Mouse (Mus musculus) midbrain, embryonic 11.5 days (tissue): Measurements from ENCODE around the gene Aebp2. TPM values are rescaled to one million over a fixed set of nuclear protein-coding genes. Genes with fewer than 3 reads are reported as not detected.
"Not testable (repeated sequence)": the region's sequence is repeated elsewhere in the genome, so short reads cannot be mapped to it uniquely, and the experiment has no call there.

Source experiments
- ATAC-seq: fragments of 200-750 bp; cut with Nextera tagmentation; 2 replicates; pipeline ENCODE4 v1.8.0; 2017; ENCODE audit warnings: moderate TSS enrichment, moderate library complexity; ENCODE audit not compliant: low FRiP score
- DNase-seq: peaks from one replicate; pipeline ENCODE4 v3.0.0; 2015; ENCODE audit warnings: low spot score; ENCODE audit errors: missing footprints
- H3K27ac ChIP-seq: fragments of 300-500 bp; sonication (generic); 2 replicates; pipeline ENCODE4 v1.5.1; 2014; ENCODE audit warnings: low read depth, low read length
- H3K27me3 ChIP-seq: fragments of 300-500 bp; sonication (generic); 2 replicates; pipeline ENCODE4 v1.6.1; 2014; ENCODE audit warnings: mild to moderate bottlenecking, low read length, moderate library complexity, mixed read lengths; ENCODE audit not compliant: control insufficient read depth, insufficient read depth
- H3K36me3 ChIP-seq: fragments of 300-500 bp; sonication (generic); 2 replicates; pipeline ENCODE4 v1.6.1; 2014; ENCODE audit warnings: mild to moderate bottlenecking, low read length, moderate library complexity, mixed read lengths; ENCODE audit not compliant: control insufficient read depth, insufficient read depth
- H3K4me1 ChIP-seq: fragments of 300-500 bp; sonication (generic); 2 replicates; pipeline ENCODE4 v1.6.1; 2014; ENCODE audit warnings: low read length; ENCODE audit not compliant: control insufficient read depth, insufficient read depth
- H3K4me2 ChIP-seq: fragments of 300-500 bp; sonication (generic); 2 replicates; pipeline ENCODE4 v1.6.1; 2014; ENCODE audit warnings: mild to moderate bottlenecking, moderate library complexity
- H3K4me3 ChIP-seq: fragments of 300-500 bp; sonication (generic); 2 replicates; pipeline ENCODE4 v1.5.1; 2014; ENCODE audit warnings: low read depth, low read length
- H3K9ac ChIP-seq: fragments of 300-500 bp; sonication (generic); 2 replicates; pipeline ENCODE4 v1.6.1; 2014; ENCODE audit warnings: low read length
- H3K9me3 ChIP-seq: fragments of 300-500 bp; sonication (generic); 2 replicates; pipeline ENCODE4 v1.6.1; 2016; ENCODE audit warnings: low read length; ENCODE audit not compliant: control insufficient read depth
- whole genome bisulfite sequencing: fragments of 180-500 bp; shearing (Covaris S2); extraction: QIAGEN DNeasy Blood & Tissue Kit; methylation state at CpG from one replicate; pipeline ENCODE4 v1.1.7; 2014; 5-methylcytosine and 5-hydroxymethylcytosine counted together
- polyA plus RNA-seq: library from polyadenylated mRNA; unstranded; fragments of >200 nt; fragmentation: Nextera tagmentation; extraction: Ambion mirVana; gene quantifications from 2 replicates; pipeline ENCODE4 v1.2.1, GENCODE M21; 2014

Aebp2 gene
- 22.3 and 23.1 TPM in 2 replicates for polyA plus RNA-seq

DNA sequence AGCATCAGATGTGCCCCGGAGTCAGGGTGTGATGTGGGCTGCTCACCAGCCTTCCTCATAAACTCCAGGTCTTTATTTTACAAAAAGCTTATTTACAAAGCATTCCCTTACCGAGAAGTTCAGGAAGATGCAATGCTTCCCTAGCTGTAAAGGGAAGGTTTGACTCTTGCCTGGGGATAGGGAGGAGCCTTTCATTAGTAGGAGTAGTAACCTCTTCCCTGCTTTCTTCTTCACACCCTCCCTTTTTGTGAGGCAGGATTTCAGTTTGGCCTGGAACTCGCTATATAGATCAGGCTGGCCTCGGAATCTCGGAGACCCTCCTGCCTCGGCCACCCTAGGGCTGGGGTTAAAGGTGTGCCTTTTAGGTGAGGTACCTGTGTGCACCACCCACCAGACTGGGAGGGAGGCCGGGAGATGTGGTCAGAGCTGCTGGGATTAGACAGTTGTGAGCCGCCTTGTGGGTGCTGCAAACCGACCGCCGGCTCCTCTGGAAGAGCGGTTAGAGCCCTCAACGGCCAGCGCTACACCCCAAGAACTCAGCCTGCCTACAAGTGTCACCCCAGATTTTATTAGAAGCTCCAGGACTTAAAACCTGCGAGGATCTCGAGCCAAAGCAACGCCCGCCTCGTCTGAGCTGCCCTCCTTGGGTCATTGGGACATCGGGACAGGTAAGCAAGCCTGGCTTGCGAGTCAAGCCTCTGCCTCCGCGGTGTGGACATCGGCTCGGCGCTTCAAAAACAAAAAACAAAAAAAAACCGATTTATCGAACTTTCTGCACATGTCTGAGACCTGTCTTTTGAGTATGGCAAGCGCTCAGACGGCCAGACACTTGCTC lies at the start of gene Aebp2:
Aebp2 (plus strand) TSS at position 273 of the 835 bp plus-strand sequence.
- no peak for DNase-seq
- H3K4me3 ChIP-seq = peak within 1 kb of the TSS; percentile 100
- H3K9me3 ChIP-seq = no peaks in the 10 kb centered on the region
- ATAC-seq = peak; percentile 0
- no peaks in the 10 kb centered on the region; the same call in 1 of the 2 replicates for H3K27me3 ChIP-seq
- H3K4me1 ChIP-seq = peaks cover 20% of the 10 kb centered on the region
- peak within 1 kb of the TSS; percentile 98 for H3K9ac ChIP-seq
- H3K36me3 ChIP-seq = no peaks in the 10 kb centered on the region
- 45% methylated on average over 30 of the region's 30 CpGs for WGBS
- peak within 1 kb of the TSS; percentile 86 for H3K27ac ChIP-seq
- peak within 1 kb of the TSS; percentile 62 for H3K4me2 ChIP-seq

DNA sequence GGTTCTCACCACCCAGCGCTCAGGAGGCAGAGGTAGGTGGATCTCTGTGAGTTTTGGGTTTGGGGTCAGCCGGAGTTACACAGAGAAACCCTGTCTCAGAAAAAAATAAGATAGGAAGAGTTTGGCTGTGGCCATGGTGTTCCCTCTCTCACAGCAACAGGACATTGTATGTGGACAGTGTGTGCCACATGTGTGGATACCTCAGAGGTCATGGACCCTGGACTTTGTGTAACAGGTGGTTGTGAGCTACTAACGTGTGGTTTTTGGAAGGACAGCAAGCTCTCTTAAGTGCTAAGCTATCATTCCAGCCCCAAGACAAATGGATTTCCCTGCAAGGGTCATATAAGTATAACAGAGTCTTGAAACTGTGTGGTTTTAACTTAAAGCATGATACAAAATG lies 47.5 kb upstream of the Aebp2 start:
- Histone ChIP-seq H3K9me3 (no peaks in the 10 kb centered on the region), H3K36me3 (peaks cover 14% of the 10 kb centered on the region; the same call in 1 of the 2 replicates), H3K4me1 (no peaks in the 10 kb centered on the region), H3K27me3 (no peaks in the 10 kb centered on the region), H3K27ac (no peak overlapping the region), H3K4me2 (no peak overlapping the region), H3K9ac (no peak overlapping the region), H3K4me3 (no peak overlapping the region)
- DNase-seq (no peak), ATAC-seq (no peak)
- 93% methylated on average over 3 of the region's 3 CpGs for WGBS

DNA sequence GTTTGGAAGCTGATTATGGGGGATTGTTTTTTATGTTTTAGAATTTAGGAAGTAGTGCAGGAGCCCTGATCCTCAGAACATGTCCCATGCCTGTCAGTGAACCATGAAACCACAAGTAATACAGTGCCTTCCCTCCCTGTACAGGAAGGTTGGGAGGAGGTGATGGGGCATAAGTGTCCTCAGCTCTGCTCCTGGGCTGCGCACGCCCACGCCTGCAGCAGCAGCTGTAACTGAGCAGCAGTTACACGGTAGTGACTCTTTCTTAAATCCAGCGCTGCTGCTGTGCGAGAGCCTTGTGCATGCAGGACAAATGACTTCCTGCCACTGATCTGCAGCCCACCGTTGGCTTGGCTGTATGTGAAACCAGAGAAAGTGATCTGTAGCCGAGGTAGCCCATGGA lies 46.3 kb upstream of the Aebp2 start:
- H3K36me3 ChIP-seq = peaks cover 14% of the 10 kb centered on the region; the same call in 1 of the 2 replicates
- H3K27ac ChIP-seq = no peak overlapping the region
- no peak overlapping the region for H3K4me3 ChIP-seq
- H3K9me3 ChIP-seq = no peaks in the 10 kb centered on the region
- H3K27me3 ChIP-seq = no peaks in the 10 kb centered on the region
- ATAC-seq (no peak), DNase-seq (no peak)
- H3K4me1 ChIP-seq = no peaks in the 10 kb centered on the region
- no peak overlapping the region for H3K4me2 ChIP-seq
- WGBS = 92% methylated on average over 8 of the region's 8 CpGs
- no peak overlapping the region for H3K9ac ChIP-seq

DNA sequence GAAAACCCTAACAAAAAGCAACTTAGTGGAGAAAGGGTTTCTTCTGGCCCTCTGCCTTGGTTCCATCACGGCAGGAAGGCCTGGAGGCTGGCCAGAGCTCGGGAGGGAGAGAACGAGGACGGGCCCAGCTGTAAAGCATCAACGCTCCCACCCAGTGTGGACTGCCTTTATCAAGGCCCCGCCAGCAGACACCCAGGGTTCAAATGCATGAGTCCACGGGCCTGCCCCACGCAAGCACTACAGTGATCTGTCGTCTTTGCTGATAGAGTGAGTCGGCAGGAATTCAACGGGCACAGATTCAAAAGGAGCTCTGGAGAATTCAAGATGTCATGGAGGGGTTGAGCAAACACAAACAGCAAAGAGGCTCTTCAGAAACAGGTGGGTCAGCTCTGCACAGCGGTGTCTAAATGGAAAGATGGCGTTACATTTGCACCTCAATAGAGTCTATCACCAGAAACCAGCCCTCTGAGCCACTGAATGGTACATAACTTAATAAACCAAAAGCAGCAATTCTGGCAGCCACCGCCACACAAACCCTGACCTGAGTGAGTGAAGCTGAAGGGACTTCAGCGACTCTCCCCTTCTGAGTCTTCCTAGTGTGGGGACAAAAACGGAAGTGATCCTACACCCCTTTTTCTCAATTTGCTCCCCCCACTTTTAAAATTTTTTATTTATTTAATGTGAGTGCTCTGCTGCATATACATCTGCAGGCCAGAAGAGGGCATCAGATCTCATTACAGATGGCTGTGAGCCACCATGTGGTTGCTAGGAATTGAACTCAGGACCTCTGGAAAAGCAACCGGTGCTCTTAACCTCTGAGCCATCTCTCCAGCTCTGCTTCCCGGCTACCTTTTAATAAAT lies 45.3 kb upstream of the Aebp2 start:
- WGBS = 81% methylated on average over 18 of the region's 18 CpGs
- 0 out of 2 replicates have a peak, but pooled peaks have one; percentile 40 for ATAC-seq
- Histone ChIP-seq H3K9ac (no peak overlapping the region), H3K27me3 (no peaks in the 10 kb centered on the region), H3K4me1 (no peaks in the 10 kb centered on the region), H3K4me2 (no peak overlapping the region), H3K4me3 (no peak overlapping the region), H3K36me3 (peaks cover 14% of the 10 kb centered on the region; the same call in 1 of the 2 replicates), H3K27ac (no peak overlapping the region), H3K9me3 (no peaks in the 10 kb centered on the region)
- DNase-seq = no peak

DNA sequence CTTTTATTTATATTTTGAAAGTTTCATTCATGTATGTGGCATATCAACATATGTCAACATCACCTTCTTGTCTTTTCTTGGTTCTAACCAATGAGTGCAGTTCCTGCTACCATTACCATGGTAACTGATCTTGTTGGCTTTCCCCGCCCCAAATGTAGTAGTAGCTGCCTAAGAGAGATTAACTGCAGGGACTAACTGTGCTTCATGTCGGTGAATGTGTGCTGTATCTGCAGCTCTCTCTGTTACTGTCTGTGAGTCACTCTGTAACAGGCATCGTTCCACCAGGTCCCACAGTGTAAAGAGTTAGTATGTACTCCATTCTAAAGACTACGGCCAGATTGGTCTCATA lies 44.7 kb upstream of the Aebp2 start:
- Histone ChIP-seq H3K9me3 (no peaks in the 10 kb centered on the region), H3K4me1 (no peaks in the 10 kb centered on the region), H3K4me3 (no peak overlapping the region), H3K4me2 (no peak overlapping the region), H3K27ac (no peak overlapping the region), H3K36me3 (peaks cover 14% of the 10 kb centered on the region; the same call in 1 of the 2 replicates), H3K9ac (no peak overlapping the region), H3K27me3 (no peaks in the 10 kb centered on the region)
- no peak for DNase-seq
- 89% methylated on average over 4 of the region's 4 CpGs for WGBS
- no peak for ATAC-seq

DNA sequence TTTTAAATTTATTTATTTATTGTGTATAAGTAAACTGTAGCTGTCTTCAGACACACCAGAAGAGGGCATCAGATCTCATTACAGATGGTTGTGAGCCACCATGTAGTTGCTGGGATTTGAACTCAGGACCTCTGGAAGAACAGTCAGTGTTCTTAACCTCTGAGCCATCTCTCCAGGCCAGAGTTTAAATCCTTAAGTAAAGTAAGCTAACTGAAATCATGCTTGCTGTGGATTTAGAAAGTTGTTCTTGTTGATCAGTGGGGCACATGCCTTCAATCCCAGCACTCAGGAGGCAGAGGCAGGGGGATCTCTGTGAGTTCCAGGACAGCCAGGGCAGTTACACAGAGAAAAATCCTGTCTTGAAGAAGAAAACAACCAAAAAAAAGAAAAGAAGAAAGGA lies 43.5 kb upstream of the Aebp2 start:
- not testable (repeated sequence) for ATAC-seq, DNase-seq, H3K27ac ChIP-seq, H3K9me3 ChIP-seq, H3K27me3 ChIP-seq, H3K4me3 ChIP-seq, H3K4me1 ChIP-seq, H3K4me2 ChIP-seq, H3K36me3 ChIP-seq, H3K9ac ChIP-seq

DNA sequence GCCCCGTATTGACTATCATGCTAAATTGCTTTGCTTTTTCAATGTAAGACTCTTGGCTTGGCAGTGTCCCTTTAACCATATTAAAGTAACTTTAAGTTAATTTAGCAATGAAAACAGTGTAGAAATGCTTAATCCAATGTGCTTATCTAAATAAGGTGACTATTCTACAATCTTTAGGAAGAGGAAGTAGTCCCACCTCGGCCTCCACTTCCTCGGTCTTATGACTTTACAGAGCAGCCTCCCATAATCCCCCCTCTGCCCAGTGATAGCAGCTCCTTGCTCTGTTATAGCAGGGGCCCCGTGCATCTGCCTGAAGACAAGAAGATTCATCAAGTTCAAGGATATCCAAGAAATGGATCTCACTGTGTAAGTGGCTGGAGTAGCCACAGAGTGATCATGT lies 42.3 kb upstream of the Aebp2 start:
- Histone ChIP-seq H3K4me2 (no peak overlapping the region), H3K36me3 (peaks cover 6% of the 10 kb centered on the region; the same call in 1 of the 2 replicates), H3K27me3 (no peaks in the 10 kb centered on the region), H3K4me3 (no peak overlapping the region), H3K9ac (no peak overlapping the region), H3K9me3 (no peaks in the 10 kb centered on the region), H3K27ac (no peak overlapping the region), H3K4me1 (no peaks in the 10 kb centered on the region)
- no peak for ATAC-seq
- WGBS = 89% methylated on average over 4 of the region's 4 CpGs
- DNase-seq = no peak

DNA sequence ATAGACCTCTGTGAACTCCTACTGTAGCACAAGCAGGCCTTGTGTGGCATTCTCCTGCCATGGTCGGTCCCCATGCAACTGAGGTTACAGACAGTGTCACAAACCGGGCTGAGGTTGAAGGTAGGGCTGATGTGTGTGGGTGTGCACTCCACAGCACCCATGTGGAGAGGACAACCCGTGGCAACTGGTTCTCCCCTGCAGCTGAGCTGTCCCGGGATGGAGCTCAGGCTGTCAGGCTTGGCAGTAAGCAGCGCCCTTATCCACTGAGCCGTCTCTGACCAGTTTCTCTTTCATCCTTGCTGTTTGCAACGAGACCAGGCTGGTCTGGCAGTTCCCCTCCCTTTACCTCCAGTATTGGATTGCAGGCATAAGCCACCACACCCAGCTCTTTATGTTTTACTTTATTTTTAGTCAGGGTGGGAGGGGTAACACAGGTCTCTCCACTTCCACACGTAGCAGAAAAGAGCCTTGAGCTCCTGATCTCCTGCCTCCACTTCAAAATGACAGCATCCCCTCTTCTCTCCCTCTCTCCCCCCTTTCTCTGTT lies 35.7 kb upstream of the Aebp2 start:
- Histone ChIP-seq H3K27ac (no peak overlapping the region), H3K4me3 (no peak overlapping the region), H3K4me2 (no peak overlapping the region), H3K9me3 (no peaks in the 10 kb centered on the region), H3K27me3 (no peaks in the 10 kb centered on the region), H3K4me1 (no peaks in the 10 kb centered on the region), H3K36me3 (peaks cover 23% of the 10 kb centered on the region), H3K9ac (no peak overlapping the region)
- peak; percentile 53; the same call in 1 of the 2 replicates for ATAC-seq
- WGBS = 84% methylated on average over 8 of the region's 8 CpGs
- no peak for DNase-seq

DNA sequence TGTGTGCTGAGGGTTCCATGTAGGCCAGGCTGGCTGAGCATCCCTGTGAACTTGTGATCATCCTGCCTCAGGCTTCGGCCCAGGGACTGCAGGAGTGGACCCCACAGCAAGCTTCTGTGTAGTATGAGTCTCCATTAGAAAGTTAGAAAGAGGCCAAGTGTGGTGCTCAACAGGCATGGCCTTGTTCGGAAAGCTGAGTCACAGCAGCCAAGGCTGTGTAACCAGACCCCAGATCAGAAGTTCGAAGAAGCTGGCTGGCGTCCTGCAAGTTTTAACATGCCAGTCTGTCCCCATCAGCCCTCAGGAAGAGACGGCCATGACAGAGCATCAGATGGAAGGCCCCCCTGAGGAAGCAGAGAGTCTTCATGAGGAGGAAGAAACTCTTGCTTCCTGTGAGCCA lies 31.1 kb upstream of the Aebp2 start:
- no peaks in the 10 kb centered on the region for H3K9me3 ChIP-seq
- H3K36me3 ChIP-seq = peaks cover 32% of the 10 kb centered on the region
- ATAC-seq (no peak), DNase-seq (no peak)
- WGBS = 86% methylated on average over 5 of the region's 5 CpGs
- H3K9ac ChIP-seq = no peak overlapping the region
- no peaks in the 10 kb centered on the region for H3K27me3 ChIP-seq
- H3K4me3 ChIP-seq = no peak overlapping the region
- no peak overlapping the region for H3K4me2 ChIP-seq
- H3K4me1 ChIP-seq = no peaks in the 10 kb centered on the region
- H3K27ac ChIP-seq = no peak overlapping the region
